ENCODE assay signal across 8 mouse cellular contexts in the genomic region with DNA sequence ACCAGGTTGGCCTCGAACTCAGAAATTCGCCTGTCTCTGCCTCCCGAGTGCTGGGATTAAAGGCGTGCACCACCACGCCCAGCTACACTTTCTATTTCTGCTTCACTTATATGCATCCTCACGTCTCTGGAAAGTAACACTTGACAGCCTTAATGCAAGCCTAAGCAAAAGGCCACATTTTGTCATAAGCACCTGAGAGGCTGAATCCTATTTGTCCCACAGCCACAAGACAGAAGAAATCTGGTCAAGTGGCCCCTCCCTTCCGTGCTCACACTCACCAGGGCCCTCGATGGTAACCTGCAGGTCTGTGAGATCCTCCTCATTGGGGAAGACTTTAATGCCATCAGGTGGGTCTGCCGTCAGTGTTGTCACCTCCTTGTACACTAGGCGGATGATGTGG. TPM values are rescaled to one million over a fixed set of nuclear protein-coding genes. Genes with fewer than 3 reads are reported as not detected.
DNase-seq lines count a peak whose midpoint lies in the region; ATAC-seq and TF ChIP-seq lines count a peak whose summit lies in the region.
"Not testable (repeated sequence)": the region's sequence is repeated elsewhere in the genome, so short reads cannot be mapped to it uniquely, and the experiment has no call there.

No protein-coding gene starts in this region.

- H3K4me2 ChIP-seq in embryonic facial prominence, embryonic 11.5 days (ENCODE audit: low read depth, low read length): peak overlapping the region; percentile 74
- peak overlapping the region; percentile 90 for H3K4me2 ChIP-seq in forebrain, embryonic 16.5 days (ENCODE audit: low read length)
- peak overlapping the region; percentile 87 for H3K4me2 ChIP-seq in hindbrain, embryonic 12.5 days (replicated peaks)
- H3K4me2 ChIP-seq in kidney, embryonic 16.5 days (replicated peaks; ENCODE audit: low read depth, low read length): peak overlapping the region; percentile 81
- peak overlapping the region; percentile 98 for H3K4me2 ChIP-seq in liver, embryonic 14.5 days (ENCODE audit: low read depth)
- H3K4me2 ChIP-seq in midbrain, embryonic 13.5 days (replicated peaks): peak overlapping the region; percentile 90
- H3K4me2 ChIP-seq in stomach, embryonic 14.5 days (replicated peaks; ENCODE audit: low read depth, low read length): peak overlapping the region; percentile 80

- not testable (repeated sequence) for H3K27ac ChIP-seq in ES-Bruce4 (ENCODE audit: insufficient read depth, low read length); embryonic facial prominence, embryonic 11.5 days (replicated peaks; ENCODE audit: low read depth, low read length); forebrain, embryonic 16.5 days (ENCODE audit: low read length); hindbrain, embryonic 12.5 days; kidney, embryonic 16.5 days (ENCODE audit: low read length); midbrain, embryonic 13.5 days; stomach, embryonic 14.5 days (ENCODE audit: low read length)
- peak overlapping the region; percentile 82 for H3K27ac ChIP-seq in liver, embryonic 14.5 days

- H3K4me1 ChIP-seq in ES-Bruce4 (ENCODE audit: control insufficient read depth, insufficient read depth, low read length); embryonic facial prominence, embryonic 11.5 days (ENCODE audit: control insufficient read depth, insufficient read depth, low read length): not testable (repeated sequence)
- H3K4me1 ChIP-seq in forebrain, embryonic 16.5 days (replicated peaks; ENCODE audit: control insufficient read depth, insufficient read depth, low read length): peaks cover 28% of the 10 kb centered on the region
- peaks cover 27% of the 10 kb centered on the region for H3K4me1 ChIP-seq in hindbrain, embryonic 12.5 days
- peaks cover 28% of the 10 kb centered on the region for H3K4me1 ChIP-seq in kidney, embryonic 16.5 days (ENCODE audit: insufficient read depth, low read length)
- peaks cover 39 to 40% of the 10 kb centered on the region in 2 experiments for H3K4me1 ChIP-seq in liver, embryonic 14.5 days (replicated peaks; ENCODE audit: control insufficient read depth in 2 of 2, insufficient read depth in 2 of 2, low read length in 1 of 2)
- H3K4me1 ChIP-seq in midbrain, embryonic 13.5 days (replicated peaks): peaks cover 31% of the 10 kb centered on the region
- H3K4me1 ChIP-seq in stomach, embryonic 14.5 days (ENCODE audit: control insufficient read depth, insufficient read depth, low read length): peaks cover 11% of the 10 kb centered on the region; the same call in 1 of the 2 replicates

- not testable (repeated sequence) for DNase-seq in embryonic facial prominence, embryonic 11.5 days (ENCODE audit: low spot score); liver, embryonic 14.5 days (ENCODE audit: low read depth in 3 of 3, low spot score in 3 of 3)

- not testable (repeated sequence) for TF ChIP-seq EP300 in ES-Bruce4 (IDR thresholded peaks at IDR 0.05; ENCODE audit: insufficient read depth, low read depth, low read length); liver, embryonic 14.5 days (IDR thresholded peaks at IDR 0.05; ENCODE audit: low read depth)

- H3K9me3 ChIP-seq in ES-Bruce4 (replicated peaks; ENCODE audit: control insufficient read depth, insufficient read depth, low read length, poor library complexity, severe bottlenecking); embryonic facial prominence, embryonic 11.5 days (replicated peaks; ENCODE audit: control insufficient read depth, low read length); forebrain, embryonic 16.5 days (ENCODE audit: control insufficient read depth, low read length); hindbrain, embryonic 12.5 days (replicated peaks); kidney, embryonic 16.5 days (ENCODE audit: low read length); liver, embryonic 14.5 days (ENCODE audit: control insufficient read depth, low read length); midbrain, embryonic 13.5 days; stomach, embryonic 14.5 days (ENCODE audit: control insufficient read depth, low read depth, low read length): not testable (repeated sequence)

- ATAC-seq in embryonic facial prominence, embryonic 11.5 days (replicated peaks; ENCODE audit: insufficient number of reproducible peaks, low FRiP score, low TSS enrichment, low read depth); forebrain, embryonic 16.5 days; hindbrain, embryonic 12.5 days (ENCODE audit: low FRiP score); kidney, embryonic 16.5 days (ENCODE audit: low FRiP score, low TSS enrichment); liver, embryonic 14.5 days (ENCODE audit: insufficient read depth); midbrain, embryonic 13.5 days; stomach, embryonic 14.5 days (ENCODE audit: insufficient number of reproducible peaks, insufficient read depth, low FRiP score, low read depth): not testable (repeated sequence)

- H3K27me3 ChIP-seq in ES-Bruce4 (ENCODE audit: control insufficient read depth, insufficient read depth, low read length, poor library complexity, severe bottlenecking); embryonic facial prominence, embryonic 11.5 days (ENCODE audit: control insufficient read depth, insufficient read depth, low read length); forebrain, embryonic 16.5 days (replicated peaks; ENCODE audit: control insufficient read depth, insufficient read depth, low read length); hindbrain, embryonic 12.5 days; kidney, embryonic 16.5 days (ENCODE audit: insufficient read depth, low read length); liver, embryonic 14.5 days (ENCODE audit: control insufficient read depth, insufficient read depth, low read length); midbrain, embryonic 13.5 days; stomach, embryonic 14.5 days (ENCODE audit: control insufficient read depth, insufficient read depth, low read length): not testable (repeated sequence)

- peak overlapping the region; percentile 100 for H3K9ac ChIP-seq in ES-Bruce4 (ENCODE audit: low read depth, poor library complexity, severe bottlenecking)
- H3K9ac ChIP-seq in embryonic facial prominence, embryonic 11.5 days (replicated peaks; ENCODE audit: low read length): peak overlapping the region; percentile 97
- H3K9ac ChIP-seq in forebrain, embryonic 16.5 days (replicated peaks; ENCODE audit: low read depth, low read length): peak overlapping the region; percentile 84
- H3K9ac ChIP-seq in hindbrain, embryonic 12.5 days: peak overlapping the region; percentile 98
- peak overlapping the region; percentile 99 for H3K9ac ChIP-seq in kidney, embryonic 16.5 days (replicated peaks; ENCODE audit: low read length)
- peak overlapping the region; percentile 95 for H3K9ac ChIP-seq in liver, embryonic 14.5 days (replicated peaks)
- peak overlapping the region; percentile 99 for H3K9ac ChIP-seq in midbrain, embryonic 13.5 days (replicated peaks)
- peak overlapping the region; percentile 98 for H3K9ac ChIP-seq in stomach, embryonic 14.5 days (replicated peaks; ENCODE audit: low read depth, low read length)

- peak overlapping the region; percentile 82 for H3K4me3 ChIP-seq in ES-Bruce4 (ENCODE audit: low read depth, low read length)
- H3K4me3 ChIP-seq in embryonic facial prominence, embryonic 11.5 days (ENCODE audit: low read depth, low read length): peak overlapping the region; percentile 99
- H3K4me3 ChIP-seq in forebrain, embryonic 16.5 days (replicated peaks; ENCODE audit: low read length): peak overlapping the region; percentile 75
- peak overlapping the region; percentile 91 for H3K4me3 ChIP-seq in hindbrain, embryonic 12.5 days
- peak overlapping the region; percentile 100 for H3K4me3 ChIP-seq in kidney, embryonic 16.5 days (ENCODE audit: low read length)
- H3K4me3 ChIP-seq in liver, embryonic 14.5 days (ENCODE audit: insufficient read depth in 1 of 2, low read depth in 2 of 2, low read length in 2 of 2): peak overlapping the region; percentile 100
- H3K4me3 ChIP-seq in midbrain, embryonic 13.5 days (replicated peaks): peak overlapping the region; percentile 79
- H3K4me3 ChIP-seq in stomach, embryonic 14.5 days (ENCODE audit: low read depth, low read length): peak overlapping the region; percentile 99

- not testable (repeated sequence) for TF ChIP-seq CTCF in ES-Bruce4 (IDR thresholded peaks at IDR 0.05; ENCODE audit: low read depth, low read length); liver, embryonic 14.5 days (IDR thresholded peaks at IDR 0.05; ENCODE audit: low read depth)

- H3K36me3 ChIP-seq in ES-Bruce4 (ENCODE audit: control insufficient read depth, insufficient read depth, low read length, poor library complexity, severe bottlenecking): peaks cover 48% of the 10 kb centered on the region
- peaks cover 10% of the 10 kb centered on the region for H3K36me3 ChIP-seq in embryonic facial prominence, embryonic 11.5 days (replicated peaks; ENCODE audit: control insufficient read depth, insufficient read depth, low read depth, low read length)
- not testable (repeated sequence) for H3K36me3 ChIP-seq in forebrain, embryonic 16.5 days (ENCODE audit: control insufficient read depth, insufficient read depth)
- peaks cover 37% of the 10 kb centered on the region for H3K36me3 ChIP-seq in hindbrain, embryonic 12.5 days
- peaks cover 38% of the 10 kb centered on the region for H3K36me3 ChIP-seq in kidney, embryonic 16.5 days (ENCODE audit: insufficient read depth, low read length)
- H3K36me3 ChIP-seq in liver, embryonic 14.5 days (replicated peaks; ENCODE audit: control insufficient read depth, insufficient read depth, low read depth): peaks cover 49% of the 10 kb centered on the region
- peaks cover 32% of the 10 kb centered on the region for H3K36me3 ChIP-seq in midbrain, embryonic 13.5 days
- peaks cover 39% of the 10 kb centered on the region for H3K36me3 ChIP-seq in stomach, embryonic 14.5 days (ENCODE audit: control insufficient read depth, insufficient read depth, low read length)

- 45% methylated on average over 10 of the region's 10 CpGs for WGBS in embryonic facial prominence, embryonic 11.5 days
- 36% methylated on average over 10 of the region's 10 CpGs for WGBS in forebrain, embryonic 16.5 days
- WGBS in hindbrain, embryonic 12.5 days: 41% methylated on average over 10 of the region's 10 CpGs
- 34% methylated on average over 10 of the region's 10 CpGs for WGBS in kidney, embryonic 16.5 days
- 11% methylated on average over 10 of the region's 10 CpGs for WGBS in liver, embryonic 14.5 days (ENCODE audit: insufficient replicate concordance)
- WGBS in midbrain, embryonic 13.5 days: 43% methylated on average over 10 of the region's 10 CpGs
- WGBS in stomach, embryonic 14.5 days: 36% methylated on average over 10 of the region's 10 CpGs

- not testable (repeated sequence) for TF ChIP-seq POLR2A in ES-Bruce4 (IDR thresholded peaks at IDR 0.05; ENCODE audit: insufficient read depth, low read length)

RNA-seq across cellular contexts. Expression of a gene that starts 1.3 kb away (rescaled TPM):
- 474 and 498 TPM in 2 replicates for polyA plus RNA-seq in ES-Bruce4 (2011; ENCODE audit: insufficient read depth, insufficient read length, low read depth, missing spikeins)
- 453 and 487 TPM in 2 replicates for polyA plus RNA-seq in embryonic facial prominence, embryonic 11.5 days (2014; fragmentation: Nextera tagmentation; extraction: Ambion mirVana)
- 291 and 311 TPM in 2 replicates for polyA plus RNA-seq in forebrain, embryonic 16.5 days (2015; fragmentation: Nextera tagmentation; extraction: Ambion mirVana)
- polyA plus RNA-seq in hindbrain, embryonic 12.5 days (2016; fragmentation: Nextera tagmentation; extraction: Ambion mirVana): 331 and 348 TPM in 2 replicates
- 355 and 360 TPM in 2 replicates for polyA plus RNA-seq in kidney, embryonic 16.5 days (2015; fragmentation: Nextera tagmentation; extraction: Ambion mirVana)
- 186 and 265 TPM in 2 replicates for polyA plus RNA-seq in liver, embryonic 14.5 days (2012; rRNA removed)
- 295 and 316 TPM in 2 replicates for polyA plus RNA-seq in liver, embryonic 14.5 days (2014; fragmentation: Nextera tagmentation; extraction: Ambion mirVana)
- polyA plus RNA-seq in midbrain, embryonic 13.5 days (2015; fragmentation: Nextera tagmentation; extraction: Ambion mirVana): 281 and 301 TPM in 2 replicates
- polyA plus RNA-seq in stomach, embryonic 14.5 days (2014; fragmentation: Nextera tagmentation; extraction: Ambion mirVana): 318 and 349 TPM in 2 replicates

RNA-seq across cellular contexts. Expression of a gene that starts 18.5 kb away (rescaled TPM):
- 969 and 977 TPM in 2 replicates for polyA plus RNA-seq in ES-Bruce4 (2011; ENCODE audit: insufficient read depth, insufficient read length, low read depth, missing spikeins)
- polyA plus RNA-seq in embryonic facial prominence, embryonic 11.5 days (2014; fragmentation: Nextera tagmentation; extraction: Ambion mirVana): 149 and 169 TPM in 2 replicates
- polyA plus RNA-seq in forebrain, embryonic 16.5 days (2015; fragmentation: Nextera tagmentation; extraction: Ambion mirVana): 173 and 179 TPM in 2 replicates
- 290 and 306 TPM in 2 replicates for polyA plus RNA-seq in hindbrain, embryonic 12.5 days (2016; fragmentation: Nextera tagmentation; extraction: Ambion mirVana)
- polyA plus RNA-seq in kidney, embryonic 16.5 days (2015; fragmentation: Nextera tagmentation; extraction: Ambion mirVana): 315 and 357 TPM in 2 replicates
- 237 and 307 TPM in 2 replicates for polyA plus RNA-seq in liver, embryonic 14.5 days (2012; rRNA removed)
- 185 and 186 TPM in 2 replicates for polyA plus RNA-seq in liver, embryonic 14.5 days (2014; fragmentation: Nextera tagmentation; extraction: Ambion mirVana)
- 224 and 265 TPM in 2 replicates for polyA plus RNA-seq in midbrain, embryonic 13.5 days (2015; fragmentation: Nextera tagmentation; extraction: Ambion mirVana)
- polyA plus RNA-seq in stomach, embryonic 14.5 days (2014; fragmentation: Nextera tagmentation; extraction: Ambion mirVana): 301 and 312 TPM in 2 replicates

RNA-seq across cellular contexts. Expression of a gene that starts 21.7 kb away (rescaled TPM):
- polyA plus RNA-seq in ES-Bruce4 (2011; ENCODE audit: insufficient read depth, insufficient read length, low read depth, missing spikeins): 2.6 and 6.8 TPM in 2 replicates
- polyA plus RNA-seq in embryonic facial prominence, embryonic 11.5 days (2014; fragmentation: Nextera tagmentation; extraction: Ambion mirVana): 1.3 and 1.4 TPM in 2 replicates
- 3.3 and 4.1 TPM in 2 replicates for polyA plus RNA-seq in forebrain, embryonic 16.5 days (2015; fragmentation: Nextera tagmentation; extraction: Ambion mirVana)
- 2.9 and 4.0 TPM in 2 replicates for polyA plus RNA-seq in hindbrain, embryonic 12.5 days (2016; fragmentation: Nextera tagmentation; extraction: Ambion mirVana)
- polyA plus RNA-seq in kidney, embryonic 16.5 days (2015; fragmentation: Nextera tagmentation; extraction: Ambion mirVana): 12.5 and 14.3 TPM in 2 replicates
- polyA plus RNA-seq in liver, embryonic 14.5 days (2012; rRNA removed): 7.5 and 8.2 TPM in 2 replicates
- 5.4 and 5.8 TPM in 2 replicates for polyA plus RNA-seq in liver, embryonic 14.5 days (2014; fragmentation: Nextera tagmentation; extraction: Ambion mirVana)
- polyA plus RNA-seq in midbrain, embryonic 13.5 days (2015; fragmentation: Nextera tagmentation; extraction: Ambion mirVana): 2.5 and 3.0 TPM in 2 replicates
- polyA plus RNA-seq in stomach, embryonic 14.5 days (2014; fragmentation: Nextera tagmentation; extraction: Ambion mirVana): 8.7 and 10.6 TPM in 2 replicates

RNA-seq across cellular contexts. Expression of a gene that starts 28.4 kb away (rescaled TPM):
- polyA plus RNA-seq in ES-Bruce4 (2011; ENCODE audit: insufficient read depth, insufficient read length, low read depth, missing spikeins): not detected in 2 replicates
- not detected in 2 replicates for polyA plus RNA-seq in embryonic facial prominence, embryonic 11.5 days (2014; fragmentation: Nextera tagmentation; extraction: Ambion mirVana)
- polyA plus RNA-seq in forebrain, embryonic 16.5 days (2015; fragmentation: Nextera tagmentation; extraction: Ambion mirVana): not detected in 2 replicates
- polyA plus RNA-seq in hindbrain, embryonic 12.5 days (2016; fragmentation: Nextera tagmentation; extraction: Ambion mirVana): not detected in 2 replicates
- polyA plus RNA-seq in kidney, embryonic 16.5 days (2015; fragmentation: Nextera tagmentation; extraction: Ambion mirVana): 0.57 and 0.97 TPM in 2 replicates
- polyA plus RNA-seq in liver, embryonic 14.5 days (2012; rRNA removed): not detected in 2 replicates
- polyA plus RNA-seq in liver, embryonic 14.5 days (2014; fragmentation: Nextera tagmentation; extraction: Ambion mirVana): not detected in 2 replicates
- 0.45 TPM in 1 of 2 replicates, not detected in the other for polyA plus RNA-seq in midbrain, embryonic 13.5 days (2015; fragmentation: Nextera tagmentation; extraction: Ambion mirVana)
- polyA plus RNA-seq in stomach, embryonic 14.5 days (2014; fragmentation: Nextera tagmentation; extraction: Ambion mirVana): 0.55 TPM in 1 of 2 replicates, not detected in the other

RNA-seq across cellular contexts. Expression of a gene that starts 28.5 kb away (rescaled TPM):
- polyA plus RNA-seq in ES-Bruce4 (2011; ENCODE audit: insufficient read depth, insufficient read length, low read depth, missing spikeins): 1.4 and 1.9 TPM in 2 replicates
- polyA plus RNA-seq in embryonic facial prominence, embryonic 11.5 days (2014; fragmentation: Nextera tagmentation; extraction: Ambion mirVana): 0.21 TPM in 1 of 2 replicates, not detected in the other
- 0.53 and 1.1 TPM in 2 replicates for polyA plus RNA-seq in forebrain, embryonic 16.5 days (2015; fragmentation: Nextera tagmentation; extraction: Ambion mirVana)
- 0.34 TPM in 1 of 2 replicates, not detected in the other for polyA plus RNA-seq in hindbrain, embryonic 12.5 days (2016; fragmentation: Nextera tagmentation; extraction: Ambion mirVana)
- polyA plus RNA-seq in kidney, embryonic 16.5 days (2015; fragmentation: Nextera tagmentation; extraction: Ambion mirVana): 0.17 and 0.42 TPM in 2 replicates
- polyA plus RNA-seq in liver, embryonic 14.5 days (2012; rRNA removed): 0.03 and 0.09 TPM in 2 replicates
- polyA plus RNA-seq in liver, embryonic 14.5 days (2014; fragmentation: Nextera tagmentation; extraction: Ambion mirVana): not detected in 2 replicates
- 0.48 and 1.1 TPM in 2 replicates for polyA plus RNA-seq in midbrain, embryonic 13.5 days (2015; fragmentation: Nextera tagmentation; extraction: Ambion mirVana)
- polyA plus RNA-seq in stomach, embryonic 14.5 days (2014; fragmentation: Nextera tagmentation; extraction: Ambion mirVana): 0.17 and 0.27 TPM in 2 replicates
